Comparison of ENCODE assay signal across 33 mouse cellular contexts in the genomic region with DNA sequence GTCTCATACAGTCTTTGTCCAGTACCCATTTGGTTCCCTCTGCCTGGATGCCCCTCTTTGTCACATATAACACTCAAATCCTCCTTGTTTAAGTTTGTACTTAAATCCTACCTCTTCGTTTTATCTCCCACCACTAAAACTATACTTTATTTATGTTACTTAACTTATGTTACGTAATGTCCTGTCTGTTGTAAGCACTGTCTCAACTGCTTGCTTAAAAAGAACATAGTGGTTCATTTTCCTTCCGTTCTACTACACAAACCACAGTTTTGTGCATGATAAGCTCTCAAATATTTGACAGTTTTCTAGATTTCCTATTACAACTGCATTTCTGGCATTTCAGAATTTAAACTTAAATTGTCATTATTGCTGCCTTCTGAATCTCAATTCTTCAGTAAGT. TPM values are rescaled to one million over a fixed set of nuclear protein-coding genes. Genes with fewer than 3 reads are reported as not detected.
A peak's percentile ranks its signal among the peaks of the same experiment; 100 is the strongest.
DNase-seq lines count a peak whose midpoint lies in the region; ATAC-seq and TF ChIP-seq lines count a peak whose summit lies in the region.
"Had no signal": no experiment of that assay in that cellular context is flagged by ENCODE, and none has a peak within 500 bp of the region (broad histone marks: within the 10 kb centered on the region; RNA-seq: fewer than 3 reads in every experiment).

No protein-coding gene starts in this region.

- no peak overlapping the region for H3K4me2 ChIP-seq in lung, postnatal 0 days (replicated peaks; ENCODE audit: low read depth, low read length)
- no peak overlapping the region for H3K4me2 ChIP-seq in forebrain, embryonic 12.5 days
- H3K4me2 ChIP-seq: embryonic facial prominence, embryonic 13.5 days; heart, embryonic 11.5 days; hindbrain, embryonic 13.5 days; midbrain, embryonic 12.5 days had no signal

- no peak overlapping the region for H3K9ac ChIP-seq in lung, postnatal 0 days (replicated peaks; ENCODE audit: low read depth)
- no peak overlapping the region for H3K9ac ChIP-seq in forebrain, embryonic 12.5 days
- H3K9ac ChIP-seq: embryonic facial prominence, embryonic 13.5 days; forebrain, postnatal 0 days; hindbrain, embryonic 13.5 days; midbrain, embryonic 12.5 days had no signal

- no peak for TF ChIP-seq CTCF in lung, postnatal 0 days (IDR thresholded peaks at IDR 0.05)

- no peaks in the 10 kb centered on the region for H3K9me3 ChIP-seq in lung, postnatal 0 days (ENCODE audit: low read length)
- no peaks in the 10 kb centered on the region for H3K9me3 ChIP-seq in heart, embryonic 10.5 days
- H3K9me3 ChIP-seq in forebrain, embryonic 12.5 days = no peaks in the 10 kb centered on the region; the same call in 1 of the 2 replicates
- H3K9me3 ChIP-seq: embryonic facial prominence, embryonic 13.5 days; hindbrain, embryonic 13.5 days; midbrain, embryonic 12.5 days had no signal

- H3K27me3 ChIP-seq in lung, postnatal 0 days (replicated peaks; ENCODE audit: insufficient read depth, low read length) = no peaks in the 10 kb centered on the region
- H3K27me3 ChIP-seq in heart, embryonic 10.5 days (ENCODE audit: insufficient read depth, poor library complexity, severe bottlenecking) = no peaks in the 10 kb centered on the region
- H3K27me3 ChIP-seq in forebrain, embryonic 12.5 days = no peaks in the 10 kb centered on the region
- H3K27me3 ChIP-seq: embryonic facial prominence, embryonic 13.5 days; hindbrain, embryonic 13.5 days; megakaryocyte, embryonic 14.5 days; midbrain, embryonic 12.5 days had no signal

- no peaks in the 10 kb centered on the region for H3K4me1 ChIP-seq in lung, postnatal 0 days (ENCODE audit: insufficient read depth, low read depth, low read length)
- H3K4me1 ChIP-seq in heart, embryonic 10.5 days = no peaks in the 10 kb centered on the region
- no peaks in the 10 kb centered on the region for H3K4me1 ChIP-seq in forebrain, embryonic 12.5 days
- H3K4me1 ChIP-seq: hindbrain, embryonic 13.5 days; midbrain, embryonic 12.5 days had no signal

- peak; percentile 65 for DNase-seq in lung, postnatal 0 days (ENCODE audit: low spot score)
- no peak for DNase-seq in lung, adult 18-20 months
- DNase-seq in gonadal fat pad, adult 2 months (ENCODE audit: low read depth) = peak; percentile 40
- DNase-seq in heart, embryonic 10.5 days (ENCODE audit: low spot score) = no peak
- DNase-seq in spleen, postnatal 4 days (ENCODE audit: low spot score in 2 of 2) = no peak
- DNase-seq: adrenal gland, adult 2 months; adrenal gland, postnatal 36 days; B cell, adult 2 months; cerebellum, adult 8-10 months; forebrain, postnatal 0 days; heart, adult 11 months; heart, postnatal 36 days; kidney, adult 8-10 months; kidney, postnatal 4 days; layer of hippocampus, postnatal 36 days; liver; lung, adult 2 months; lung, postnatal 14 days; right cerebral cortex, postnatal 25 days; spleen, adult 18-20 months; thymus, adult 18-20 months; thymus, postnatal 25 days had no signal

- TF ChIP-seq EP300 in lung, postnatal 0 days (IDR thresholded peaks at IDR 0.05) = no peak

- no peaks in the 10 kb centered on the region for H3K36me3 ChIP-seq in lung, postnatal 0 days (ENCODE audit: insufficient read depth, low read length)
- peaks cover 17% of the 10 kb centered on the region for H3K36me3 ChIP-seq in heart, embryonic 10.5 days
- 0 out of 2 replicates have a peak, but pooled peaks cover 5% of the 10 kb centered on the region for H3K36me3 ChIP-seq in forebrain, embryonic 12.5 days (replicated peaks)
- H3K36me3 ChIP-seq: hindbrain, embryonic 13.5 days; midbrain, embryonic 12.5 days had no signal

- H3K4me3 ChIP-seq in lung, postnatal 0 days (ENCODE audit: low read depth, low read length) = no peak overlapping the region
- H3K4me3 ChIP-seq in heart, embryonic 10.5 days = no peak overlapping the region
- H3K4me3 ChIP-seq in forebrain, embryonic 12.5 days (replicated peaks) = no peak overlapping the region
- H3K4me3 ChIP-seq: embryonic facial prominence, embryonic 13.5 days; hindbrain, embryonic 13.5 days; megakaryocyte, embryonic 14.5 days; midbrain, embryonic 12.5 days had no signal

- no peak for ATAC-seq in lung, postnatal 0 days
- ATAC-seq in megakaryocyte progenitor cell, adult 5-6 weeks (replicated peaks; ENCODE audit: poor library complexity) = peak; percentile 76
- ATAC-seq in forebrain, embryonic 12.5 days (ENCODE audit: low FRiP score) = no peak
- ATAC-seq: activated CD4-positive, CD25-positive, alpha-beta regulatory T cell, adult 4 months; forebrain, postnatal 0 days; intestine, embryonic 16.5 days had no signal

- H3K27ac ChIP-seq in lung, postnatal 0 days (ENCODE audit: low read length) = no peak overlapping the region
- H3K27ac ChIP-seq in heart, embryonic 10.5 days = no peak overlapping the region
- no peak overlapping the region for H3K27ac ChIP-seq in forebrain, embryonic 12.5 days
- H3K27ac ChIP-seq: embryonic facial prominence, embryonic 13.5 days; hindbrain, embryonic 13.5 days; kidney, postnatal 0 days; midbrain, embryonic 12.5 days; stomach, postnatal 0 days had no signal

- WGBS in lung, postnatal 0 days = 48% methylated on average over 3 of the region's 3 CpGs
- 92% methylated on average over 3 of the region's 3 CpGs for WGBS in heart, embryonic 10.5 days
- WGBS in forebrain, embryonic 12.5 days = 95% methylated on average over 3 of the region's 3 CpGs

RNA-seq across cellular contexts. Expression of gene Numb, which starts 59.9 kb away (rescaled TPM):
- 52.6 and 57.8 TPM in 2 replicates for polyA plus RNA-seq in lung, postnatal 0 days (2015; fragmentation: Nextera tagmentation; extraction: Ambion mirVana)
- polyA plus RNA-seq in gonadal fat pad, adult 2 months (2012; rRNA removed) = 47.3 and 57.3 TPM in 2 replicates
- total RNA-seq in megakaryocyte progenitor cell, adult 5-6 weeks (2015) = 15.9 and 19.3 TPM in 2 replicates
- 12.6 and 26.8 TPM in 2 replicates for total RNA-seq in megakaryocyte progenitor cell, adult 5-6 weeks (2017)
- 38.8 and 39.1 TPM in 2 replicates for polyA plus RNA-seq in heart, embryonic 10.5 days (2016; fragmentation: Nextera tagmentation; extraction: Ambion mirVana)
- 33.2 and 33.4 TPM in 2 replicates for polyA plus RNA-seq in forebrain, embryonic 12.5 days (2016; fragmentation: Nextera tagmentation; extraction: Ambion mirVana)

Comparison
In these comparisons a context has a peak if more than half of its experiments do, and no peak if none do; other contexts are left out.
1. DNase-seq: peak in lung, postnatal 0 days (single experiment) and gonadal fat pad, adult 2 months (single experiment); none in lung, adult 18-20 months (0 of 2), heart, embryonic 10.5 days (single experiment) and spleen, postnatal 4 days (0 of 2).